Mouse (Mus musculus) MEL (cell line): ENCODE measurements around the gene Tjp1. TPM values are rescaled to one million over a fixed set of nuclear protein-coding genes. Genes with fewer than 3 reads are reported as not detected.

ENCODE experiments used
- DNase-seq: peaks from one replicate; pipeline ENCODE4 v3.0.0; 2011; ENCODE audit warnings: low read depth, low spot score
- H3K27ac ChIP-seq: 2 replicates; pipeline ENCODE4 v1.5.1; 2012; ENCODE audit warnings: low read depth, mild to moderate bottlenecking, control low read depth, low read length, moderate library complexity; ENCODE audit not compliant: control insufficient read depth
- H3K27me3 ChIP-seq, 2 experiments: fragments of 150-350 bp in 1 of 2; sonication (generic) in 1 of 2; 2 replicates each; pipeline ENCODE4 v1.6.1; 2012; ENCODE audit warnings: low read length in 2 of 2, mild to moderate bottlenecking in 2 of 2, improper control_type of control experiment in 1 of 2, moderate library complexity in 1 of 2; ENCODE audit not compliant: insufficient read depth in 2 of 2, control insufficient read depth in 1 of 2
- H3K36me3 ChIP-seq, 2 experiments: 2 replicates each; pipeline ENCODE4 v1.6.1; 2012 to 2014; ENCODE audit warnings: low read length in 2 of 2, improper control_type of control experiment in 1 of 2, inconsistent platforms in 1 of 2, mild to moderate bottlenecking in 1 of 2; ENCODE audit not compliant: insufficient read depth in 2 of 2, control insufficient read depth in 1 of 2
- H3K4me1 ChIP-seq, 2 experiments: fragments of 150-350 bp in 1 of 2; sonication (generic) in 1 of 2; 2 replicates each; pipeline ENCODE4 v1.6.1; 2012; ENCODE audit warnings: low read length in 2 of 2, improper control_type of control experiment in 1 of 2, mild to moderate bottlenecking in 1 of 2; ENCODE audit not compliant: insufficient read depth in 2 of 2, control insufficient read depth in 1 of 2
- H3K4me3 ChIP-seq, 2 experiments: fragments of 150-350 bp in 1 of 2; sonication (generic) in 1 of 2; 2 replicates each; pipeline ENCODE4 v1.5.1; 2012; ENCODE audit warnings: low read depth in 2 of 2, low read length in 2 of 2, mild to moderate bottlenecking in 2 of 2, moderate library complexity in 2 of 2, control low read depth in 1 of 2, improper control_type of control experiment in 1 of 2; ENCODE audit not compliant: control insufficient read depth in 1 of 2, insufficient read depth in 1 of 2
- H3K79me2 ChIP-seq: 2 replicates; pipeline ENCODE4 v1.6.1; 2012; ENCODE audit warnings: mild to moderate bottlenecking, low read length, moderate library complexity; ENCODE audit not compliant: control insufficient read depth, poor library complexity, insufficient read depth
- H3K9ac ChIP-seq: 2 replicates; pipeline ENCODE4 v1.6.1; 2012; ENCODE audit warnings: low read depth, mild to moderate bottlenecking, control low read depth, low read length, moderate library complexity; ENCODE audit not compliant: control insufficient read depth, poor library complexity, severe bottlenecking
- H3K9me3 ChIP-seq: fragments of 150-350 bp; sonication (generic); replicated peaks from 2 replicates; pipeline ENCODE4 v1.6.1; 2012; ENCODE audit warnings: mild to moderate bottlenecking, low read length, improper control_type of control experiment, moderate library complexity; ENCODE audit not compliant: insufficient read depth
- BHLHE40 ChIP-seq: IDR thresholded peaks from 2 replicates; pipeline ENCODE4 v1.6.1; 2012; ENCODE audit warnings: low read depth, mild to moderate bottlenecking, inconsistent platforms, low read length, improper control_type of control experiment, borderline replicate concordance
- CHD1 ChIP-seq: IDR thresholded peaks from 2 replicates; pipeline ENCODE4 v1.6.1; 2012; ENCODE audit warnings: low read depth, mild to moderate bottlenecking, inconsistent platforms, low read length, improper control_type of control experiment
- CTCF ChIP-seq, 3 experiments: IDR thresholded peaks in 2 of 3; conservative IDR thresholded peaks in 1 of 3; 2 replicates each; pipeline ENCODE4 v1.5.1; 2011 to 2012; ENCODE audit warnings: low read length in 3 of 3, low read depth in 2 of 3, mild to moderate bottlenecking in 2 of 3, improper control_type of control experiment in 1 of 3, inconsistent platforms in 1 of 3, mixed read lengths in 1 of 3, moderate library complexity in 1 of 3; ENCODE audit not compliant: control insufficient read depth in 1 of 3, insufficient read depth in 1 of 3, poor library complexity in 1 of 3, severe bottlenecking in 1 of 3
- ELF1 ChIP-seq: IDR thresholded peaks from 2 replicates; pipeline ENCODE4 v1.6.1; 2014; ENCODE audit warnings: low read depth, mild to moderate bottlenecking, inconsistent platforms, low read length, improper control_type of control experiment, moderate library complexity
- EP300 ChIP-seq, 2 experiments: IDR thresholded peaks; 2 replicates each; pipeline ENCODE4 v1.6.1; 2011; ENCODE audit warnings: improper control_type of control experiment in 2 of 2, low read length in 2 of 2, low read depth in 1 of 2, mild to moderate bottlenecking in 1 of 2
- GABPA ChIP-seq: IDR thresholded peaks from 2 replicates; pipeline ENCODE4 v1.6.1; 2012; ENCODE audit warnings: low read depth, mild to moderate bottlenecking, inconsistent platforms, low read length, improper control_type of control experiment, moderate library complexity
- GATA1 ChIP-seq: IDR thresholded peaks from 2 replicates; pipeline ENCODE4 v1.6.1; 2011; ENCODE audit warnings: low read depth, low read length, improper control_type of control experiment
- HCFC1 ChIP-seq: IDR thresholded peaks from 2 replicates; pipeline ENCODE4 v1.6.1; 2012; ENCODE audit warnings: low read depth, mild to moderate bottlenecking, inconsistent platforms, low read length, improper control_type of control experiment, moderate library complexity
- KAT2A ChIP-seq: conservative IDR thresholded peaks from 2 replicates; pipeline ENCODE4 v1.6.1; 2012; ENCODE audit warnings: low read depth, low read length, improper control_type of control experiment, inconsistent platforms
- MAX ChIP-seq: IDR thresholded peaks from 2 replicates; pipeline ENCODE4 v1.6.1; 2011; ENCODE audit warnings: low read length, improper control_type of control experiment
- MAZ ChIP-seq: IDR thresholded peaks from 2 replicates; pipeline ENCODE4 v1.6.1; 2012; ENCODE audit warnings: low read depth, mild to moderate bottlenecking, inconsistent platforms, low read length, improper control_type of control experiment
- MEF2A ChIP-seq: IDR thresholded peaks from 2 replicates; pipeline ENCODE4 v1.6.1; 2014; ENCODE audit warnings: low read depth, mild to moderate bottlenecking, inconsistent platforms, low read length, improper control_type of control experiment; ENCODE audit not compliant: poor library complexity, insufficient replicate concordance, severe bottlenecking; ENCODE audit errors: extremely low read depth
- MXI1 ChIP-seq: IDR thresholded peaks from 2 replicates; pipeline ENCODE4 v1.6.1; 2011; ENCODE audit warnings: mild to moderate bottlenecking, low read depth, low read length, improper control_type of control experiment
- MYB ChIP-seq: IDR thresholded peaks from 2 replicates; pipeline ENCODE4 v1.6.1; 2011; ENCODE audit warnings: mild to moderate bottlenecking, low read depth, low read length, improper control_type of control experiment
- NELFE ChIP-seq: IDR thresholded peaks from 2 replicates; pipeline ENCODE4 v1.6.1; 2011; ENCODE audit warnings: low read depth, low read length, improper control_type of control experiment
- POLR2AphosphoS2 ChIP-seq: IDR thresholded peaks from 2 replicates; pipeline ENCODE4 v1.6.1; 2011; ENCODE audit warnings: low read length, improper control_type of control experiment
- POLR2AphosphoS5 ChIP-seq: IDR thresholded peaks from 2 replicates; pipeline ENCODE4 v1.6.1; 2012; ENCODE audit warnings: low read depth, borderline replicate concordance, mild to moderate bottlenecking, inconsistent platforms, low read length, moderate library complexity, mixed read lengths
- TAL1 ChIP-seq: IDR thresholded peaks from 2 replicates; pipeline ENCODE4 v1.6.1; 2012; ENCODE audit warnings: mild to moderate bottlenecking, inconsistent platforms, low read length, moderate library complexity, mixed read lengths
- TCF12 ChIP-seq: IDR thresholded peaks from 2 replicates; pipeline ENCODE4 v1.6.1; 2014; ENCODE audit warnings: low read depth, mild to moderate bottlenecking, inconsistent platforms, low read length, improper control_type of control experiment, moderate library complexity
- USF1 ChIP-seq: IDR thresholded peaks from 2 replicates; pipeline ENCODE4 v1.6.1; 2014; ENCODE audit warnings: low read depth, mild to moderate bottlenecking, inconsistent platforms, low read length, improper control_type of control experiment, moderate library complexity
- ZKSCAN1 ChIP-seq: IDR thresholded peaks from 2 replicates; pipeline ENCODE4 v1.6.1; 2012; ENCODE audit warnings: low read depth, mild to moderate bottlenecking, inconsistent platforms, low read length, improper control_type of control experiment, moderate library complexity
- polyA plus RNA-seq, 2 experiments: library from polyadenylated mRNA; stranded (reverse) in 1 of 2; unstranded in 1 of 2; fragments of >175 nt in 1 of 2; fragments of >200 nt in 1 of 2; gene quantifications; 2 replicates each; pipeline versions ENCODE4 v1.2.1 to v1.2.4; 2012; ENCODE audit warnings: low replicate concordance in 2 of 2, low read depth in 1 of 2; ENCODE audit not compliant: insufficient read length in 2 of 2, insufficient read depth in 1 of 2, missing spikeins in 1 of 2
- total RNA-seq: library from RNA; depleted of rRNA; stranded (reverse); fragments of 300-350 nt; gene quantifications from 2 replicates; pipeline ENCODE4 v1.2.3, GENCODE M21; 2012

Gene Tjp1
- total and polyA plus RNA-seq, 3 experiments, result 0.01 TPM; not detected in 2

DNA sequence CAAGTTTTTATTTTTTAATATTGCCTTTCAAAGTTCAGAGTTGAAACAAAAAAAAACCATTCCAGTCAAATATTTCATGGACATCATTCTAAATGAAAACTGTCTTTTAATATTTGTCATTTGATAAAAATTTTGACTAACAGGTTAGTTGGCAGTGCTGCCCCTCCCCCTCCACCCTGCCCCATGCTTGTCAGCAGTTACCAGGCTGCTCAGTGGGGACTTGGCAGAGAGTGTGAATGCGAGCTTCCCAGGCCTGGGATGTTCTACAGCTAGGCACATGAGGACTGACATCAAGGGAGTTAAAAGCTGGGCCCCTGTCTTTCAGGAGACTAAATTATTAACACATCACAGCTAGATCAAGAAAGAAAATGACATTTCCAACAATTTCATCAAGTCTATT is 161.4 kb downstream of the Tjp1 start:
- Histone ChIP-seq H3K9ac (no peak overlapping the region), H3K36me3 (no peaks in the 10 kb centered on the region), H3K27me3 (no peaks in the 10 kb centered on the region), H3K79me2 (no peaks in the 10 kb centered on the region), H3K9me3 (no peaks in the 10 kb centered on the region), H3K4me3 (no peak overlapping the region), H3K27ac (no peak overlapping the region), H3K4me1 (no peaks in the 10 kb centered on the region)
- DNase-seq, result no peak
- TF ChIP-seq TAL1 (no peak), POLR2AphosphoS2 (no peak), ELF1 (no peak), HCFC1 (no peak), EP300 (IDR thresholded peaks at IDR 0.05; ENCODE audit: low read depth in 1 of 2, low read length in 2 of 2) (no peak), POLR2AphosphoS5 (no peak), MYB (no peak), MXI1 (no peak), CHD1 (no peak), NELFE (no peak), MAX (no peak), MAZ (no peak), CTCF (IDR thresholded peaks at IDR 0.05 in 2 of 3, conservative IDR thresholded peaks at IDR 0.05 in 1 of 3; ENCODE audit: control insufficient read depth in 1 of 3, insufficient read depth in 1 of 3, low read depth in 2 of 3, low read length in 3 of 3, poor library complexity in 1 of 3, severe bottlenecking in 1 of 3) (no peak), KAT2A (no peak), ZKSCAN1 (no peak), GABPA (no peak), MEF2A (no peak), TCF12 (no peak), USF1 (no peak), GATA1 (no peak)

DNA sequence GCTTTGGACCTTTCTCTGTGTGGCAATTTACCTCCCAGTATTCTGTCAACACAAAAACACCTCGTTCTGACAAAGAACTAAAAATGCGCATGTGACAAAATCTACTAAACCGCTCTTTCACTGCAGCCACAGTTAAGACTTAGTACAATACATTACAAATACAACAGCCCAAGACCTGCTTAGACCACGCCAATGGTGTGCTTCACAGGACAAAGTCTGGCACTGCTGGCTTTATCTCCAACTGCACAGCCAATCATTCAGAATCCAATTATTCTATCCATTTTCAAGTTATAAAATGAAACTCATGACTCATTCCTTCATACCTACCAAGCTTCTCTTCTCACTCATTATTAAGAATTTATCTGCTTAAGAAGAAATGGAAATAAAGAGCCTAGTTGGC is 162.0 kb downstream of the Tjp1 start:
- H3K9ac ChIP-seq, result no peak overlapping the region
- H3K4me3 ChIP-seq, result no peak overlapping the region
- H3K4me1 ChIP-seq, result no peaks in the 10 kb centered on the region
- H3K27ac ChIP-seq, result no peak overlapping the region
- no peaks in the 10 kb centered on the region for H3K79me2 ChIP-seq
- no peaks in the 10 kb centered on the region for H3K9me3 ChIP-seq
- no peaks in the 10 kb centered on the region for H3K36me3 ChIP-seq
- TF ChIP-seq EP300 (IDR thresholded peaks at IDR 0.05; ENCODE audit: low read depth in 1 of 2, low read length in 2 of 2), result no peak
- TF ChIP-seq MAX, result no peak
- TF ChIP-seq BHLHE40, result no peak
- no peak for TF ChIP-seq ZKSCAN1
- DNase-seq, result no peak
- H3K27me3 ChIP-seq, result no peaks in the 10 kb centered on the region
